Mouse (Mus musculus) activated CD4-positive, CD25-positive, alpha-beta regulatory T cell, adult 4 months (primary cell): ENCODE measurements around the gene C2. TPM values are rescaled to one million over a fixed set of nuclear protein-coding genes. Genes with fewer than 3 reads are reported as not detected.

Source experiments
- ATAC-seq: one replicate; pipeline ENCODE4 v1.8.0; 2017
- polyA plus RNA-seq, 2 experiments: library from polyadenylated mRNA; unstranded; fragments of 100-300 nt; shearing (Covaris generic); gene quantifications; one replicate each; pipeline ENCODE4 v1.2.1; 2017

C2 gene
- polyA plus RNA-seq, 2 experiments from 2014 or later = 0.73 TPM; not detected in 1

GRCm38 (mm10) chr17:34879336-34879879 lies 18.7 kb downstream of the C2 start, which contains the start of gene Zbtb12:
TSS of gene Zbtb12 (plus strand) at chr17:34879483.
- peak; percentile 69 for ATAC-seq

GRCm38 (mm10) chr17:34874321-34874720 lies 23.7 kb downstream of the C2 start:
- ATAC-seq = no peak

GRCm38 (mm10) chr17:34865981-34866380 lies 32.1 kb downstream of the C2 start:
- no peak for ATAC-seq

- no peak for ATAC-seq
These were observed 35.5 kb downstream of the C2 start, which contains the start of gene Cfb for GRCm38 (mm10) chr17:34862416-34863081. TSS of gene Cfb (minus strand) at chr17:34862518.

- no peak for ATAC-seq
These were observed 36.2 kb downstream of the C2 start for GRCm38 (mm10) chr17:34861704-34862415.

GRCm38 (mm10) chr17:34860514-34860913 lies 37.6 kb downstream of the C2 start:
- no peak for ATAC-seq

GRCm38 (mm10) chr17:34858670-34859069 lies 39.4 kb downstream of the C2 start:
- ATAC-seq = no peak

GRCm38 (mm10) chr17:34855825-34856224 lies 42.2 kb downstream of the C2 start:
- ATAC-seq = no peak

GRCm38 (mm10) chr17:34854761-34855160 lies 43.3 kb downstream of the C2 start:
- ATAC-seq = no peak

GRCm38 (mm10) chr17:34853511-34853910 lies 44.6 kb downstream of the C2 start:
- ATAC-seq = no peak

- no peak for ATAC-seq
These were observed 47.4 kb downstream of the C2 start for GRCm38 (mm10) chr17:34850517-34851125.

- ATAC-seq = peak; percentile 98
These were observed 48.1 kb downstream of the C2 start, which contains the start of the genes Skiv2l and Nelfe for GRCm38 (mm10) chr17:34849722-34850516. TSS of gene Skiv2l (minus strand) at chr17:34850210. TSS of gene Nelfe (plus strand) at chr17:34850391.

- ATAC-seq = no peak
These were observed 50.5 kb downstream of the C2 start for GRCm38 (mm10) chr17:34847615-34848014.

GRCm38 (mm10) chr17:34847192-34847591 lies 50.9 kb downstream of the C2 start:
- no peak for ATAC-seq

GRCm38 (mm10) chr17:34844884-34845283 lies 53.2 kb downstream of the C2 start:
- ATAC-seq = no peak

GRCm38 (mm10) chr17:34840736-34841307 lies 57.2 kb downstream of the C2 start:
- no peak for ATAC-seq

GRCm38 (mm10) chr17:34838785-34839184 lies 59.3 kb downstream of the C2 start:
- ATAC-seq = no peak

GRCm38 (mm10) chr17:34837464-34838324 lies 60.4 kb downstream of the C2 start:
- no peak for ATAC-seq

- ATAC-seq = peak; percentile 96
These were observed 61.2 kb downstream of the C2 start, which contains the start of the genes Stk19 and Dxo for GRCm38 (mm10) chr17:34836856-34837221. TSS of gene Stk19 (minus strand) at chr17:34836945. TSS of gene Dxo (plus strand) at chr17:34837019.

GRCm38 (mm10) chr17:34836155-34836855 lies 61.8 kb downstream of the C2 start:
- ATAC-seq = peak; percentile 20
